Mouse (Mus musculus) stomach, postnatal 0 days (tissue): Measurements from ENCODE around the gene Cbs.

ENCODE experiments used
- CTCF ChIP-seq: IDR thresholded peaks from 2 replicates; pipeline ENCODE4 v1.5.1; 2016; ENCODE audit warnings: antibody characterized with exemption, low read depth, mild to moderate bottlenecking, moderate library complexity
- EP300 ChIP-seq: optimal IDR thresholded peaks from 2 replicates; pipeline ENCODE3; 2016; ENCODE audit warnings: antibody characterized with exemption

DNA sequence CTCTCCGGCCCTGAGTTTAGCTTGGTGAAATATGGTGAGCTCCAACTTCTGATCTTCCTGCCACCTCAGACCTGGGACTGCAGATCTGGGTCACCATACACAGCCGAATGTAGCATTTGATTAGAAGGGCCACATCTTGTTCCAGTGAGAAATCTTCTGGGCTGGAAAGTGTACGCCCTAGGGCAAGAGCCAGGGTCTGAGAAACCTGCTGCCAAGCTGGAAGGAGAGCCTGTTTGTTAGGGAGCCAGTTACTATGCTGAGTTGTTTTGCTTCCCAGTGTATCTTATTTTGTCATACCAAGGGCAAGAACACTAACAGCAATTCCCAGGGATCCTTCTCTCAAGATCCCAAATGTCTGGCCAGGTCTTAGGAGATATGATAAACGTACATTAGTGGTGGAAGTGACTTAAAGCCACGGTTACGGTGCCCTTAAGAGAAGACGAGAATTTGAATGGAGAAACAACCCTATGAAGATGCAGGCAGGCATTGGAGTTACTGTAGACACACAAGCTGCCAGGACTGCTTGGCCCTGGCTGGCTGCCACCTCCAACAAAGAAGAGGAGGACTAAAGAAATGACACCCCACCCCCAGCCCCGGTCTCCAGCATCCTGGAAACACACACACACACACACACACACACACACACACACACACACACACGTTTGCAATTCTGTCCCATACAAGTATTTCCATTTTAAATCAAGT is 980 bp upstream of the Cbs start:
- no peak for TF ChIP-seq CTCF
- TF ChIP-seq EP300: no peak
